Mouse (Mus musculus) R1 (cell line): Measurements from ENCODE around the gene 1110025L11Rik.
"Not testable (repeated sequence)": the region's sequence is repeated elsewhere in the genome, so short reads cannot be mapped to it uniquely, and the experiment has no call there.

ENCODE experiments used
- DNase-seq: peaks from one replicate; pipeline ENCODE4 v3.0.0-alpha.2; 2018; ENCODE audit warnings: low read depth, low spot score

1110025L11Rik gene

DNA sequence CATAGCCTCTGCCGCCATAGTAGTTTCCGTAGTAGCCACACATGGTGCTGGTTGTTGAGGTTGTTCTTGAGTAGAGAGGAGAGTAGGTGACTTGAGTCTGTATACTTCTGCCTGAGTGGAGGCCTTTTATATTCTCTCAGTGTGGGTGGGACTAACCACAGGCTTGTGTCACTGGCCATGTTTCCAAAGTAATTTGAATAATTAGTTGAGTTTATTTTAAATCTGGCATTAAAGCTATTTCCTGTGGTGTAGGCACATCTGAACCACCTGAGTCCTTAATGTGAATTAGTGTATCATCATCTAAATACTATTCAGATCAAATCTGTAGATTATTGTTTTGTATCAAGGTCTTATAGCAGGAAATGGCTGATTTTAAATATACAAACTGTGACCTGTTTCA lies at the start of gene 1110025L11Rik:
TSS of gene 1110025L11Rik (minus strand) at position 101 of the 400 bp plus-strand sequence.
- DNase-seq, result not testable (repeated sequence)

DNA sequence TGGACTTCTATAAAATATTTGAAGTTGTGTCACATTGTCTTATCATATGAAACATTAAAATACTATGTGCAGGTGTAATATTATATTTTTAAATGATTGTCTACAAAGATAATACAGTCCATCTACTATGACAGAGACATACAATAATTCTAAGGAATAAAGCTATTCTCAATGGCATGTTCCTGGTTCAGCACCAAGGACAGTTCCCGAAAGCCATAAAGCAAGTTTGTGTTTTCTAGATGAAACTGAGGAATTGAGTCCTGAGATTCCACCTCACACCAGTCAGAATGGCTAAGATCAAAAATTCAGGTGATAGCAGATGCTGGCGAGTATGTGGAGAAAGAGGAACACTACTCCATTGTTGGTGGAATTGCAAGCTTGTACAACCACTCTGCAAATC lies 7.2 kb upstream of the 1110025L11Rik start:
- peak; percentile 52 for DNase-seq

DNA sequence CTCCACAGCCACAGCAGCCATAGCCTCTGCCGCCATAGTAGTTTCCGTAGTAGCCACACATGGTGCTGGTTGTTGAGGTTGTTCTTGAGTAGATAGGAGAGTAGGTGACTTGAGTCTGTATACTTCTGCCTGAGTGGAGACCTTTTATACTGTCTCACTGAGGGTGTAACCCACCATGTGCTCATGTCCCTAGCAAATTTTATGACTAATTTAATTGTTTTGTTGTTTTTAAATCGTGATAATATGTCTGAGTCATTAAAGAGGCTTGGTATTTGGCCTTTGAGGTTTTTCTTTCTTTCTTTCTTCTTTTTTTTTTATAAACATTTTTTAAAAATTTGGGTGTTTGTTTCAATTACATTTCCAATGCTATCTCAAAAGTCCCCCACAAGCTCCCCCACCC lies 16.0 kb downstream of the 1110025L11Rik start, which contains the start of gene Krtap6-5:
TSS of gene Krtap6-5 (minus strand) at position 101 of the 400 bp plus-strand sequence.
- no peak for DNase-seq

DNA sequence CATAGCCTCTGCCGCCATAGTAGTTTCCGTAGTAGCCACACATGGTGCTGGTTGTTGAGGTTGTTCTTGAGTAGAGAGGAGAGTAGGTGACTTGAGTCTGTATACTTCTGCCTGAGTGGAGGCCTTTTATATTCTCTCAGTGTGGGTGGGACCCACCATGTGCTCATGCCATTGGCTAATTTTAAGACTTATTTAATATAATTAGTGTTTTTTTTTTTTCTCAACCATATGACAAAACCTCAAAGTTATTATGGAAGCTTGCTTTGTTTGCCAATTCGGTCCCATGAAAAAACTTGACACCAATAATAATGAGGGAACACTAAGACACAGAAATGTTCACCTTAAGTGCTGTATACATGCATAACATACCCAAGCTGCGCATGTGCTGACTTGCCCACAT lies 22.4 kb downstream of the 1110025L11Rik start, which contains the start of gene Gm10228:
TSS of gene Gm10228 (minus strand) at position 101 of the 400 bp plus-strand sequence.
- DNase-seq, result not testable (repeated sequence)

DNA sequence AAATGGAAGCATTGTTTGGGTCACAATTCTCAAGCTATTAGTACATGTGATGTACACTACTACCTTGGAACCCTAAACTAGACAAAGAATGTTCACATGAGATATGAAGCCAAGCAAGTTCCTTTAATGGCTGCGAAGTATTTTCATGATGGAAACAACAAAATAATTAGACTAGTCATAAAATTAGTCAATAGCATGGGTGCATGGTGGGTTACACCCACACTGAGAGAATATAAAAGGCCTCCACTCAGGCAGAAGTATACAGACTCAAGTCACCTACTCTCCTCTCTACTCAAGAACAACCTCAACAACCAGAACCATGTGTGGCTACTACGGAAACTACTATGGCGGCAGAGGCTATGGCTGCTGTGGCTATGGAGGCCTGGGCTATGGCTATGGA lies 32.4 kb downstream of the 1110025L11Rik start, which contains the start of gene Krtap6-1:
TSS of gene Krtap6-1 (plus strand) at position 301 of the 400 bp plus-strand sequence.
- DNase-seq, result not testable (repeated sequence)

DNA sequence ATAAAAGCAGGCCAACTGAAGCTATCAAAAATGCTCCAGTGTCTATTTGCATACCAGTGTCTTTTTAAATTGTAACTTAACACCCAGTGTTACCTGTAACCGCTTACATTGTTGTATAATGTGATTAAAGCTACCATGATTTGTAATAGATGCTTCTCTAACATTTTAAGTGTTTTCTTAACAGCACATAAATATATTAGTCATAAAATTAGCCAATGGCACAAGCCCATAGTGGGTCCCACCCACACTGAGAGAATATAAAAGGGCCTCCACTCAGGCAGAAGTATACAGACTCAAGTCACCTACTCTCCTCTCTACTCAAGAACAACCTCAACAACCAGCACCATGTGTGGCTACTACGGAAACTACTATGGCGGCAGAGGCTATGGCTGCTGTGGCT lies 48.8 kb downstream of the 1110025L11Rik start, which contains the start of gene Gm10229:
TSS of gene Gm10229 (plus strand) at position 301 of the 400 bp plus-strand sequence.
- DNase-seq, result not testable (repeated sequence)

DNA sequence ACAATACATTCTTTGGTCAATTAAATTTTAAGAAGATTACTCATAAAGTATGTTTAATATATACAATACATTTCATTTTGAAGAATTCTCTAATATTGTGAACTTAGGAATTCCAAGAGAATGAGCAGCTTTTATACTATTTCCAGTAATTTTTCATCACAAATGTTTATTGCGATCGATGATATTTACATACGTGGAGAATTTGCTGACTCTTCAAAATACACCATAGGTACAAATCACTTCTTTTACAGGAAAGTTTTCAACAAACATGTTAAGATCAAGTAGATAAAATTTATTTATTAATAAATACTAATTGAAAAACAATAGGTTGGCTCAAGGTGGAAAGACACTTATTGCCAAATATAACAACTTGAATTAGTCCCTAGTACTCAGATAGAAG lies 49.8 kb downstream of the 1110025L11Rik start:
- no peak for DNase-seq
